Mouse (Mus musculus): Measurements from ENCODE around the gene Erp29. TPM values are rescaled to one million over a fixed set of nuclear protein-coding genes. Genes with fewer than 3 reads are reported as not detected.

Erp29 gene
- polyA plus RNA-seq, 1 experiment from 2014 or later, result 175 TPM

- Histone ChIP-seq H3K27ac (replicated peaks) (no peak overlapping the region), H3K9me3 (replicated peaks) (no peaks in the 10 kb centered on the region), H3K36me3 (peaks cover 63% of the 10 kb centered on the region), H3K4me2 (replicated peaks) (no peak overlapping the region), H3K27me3 (no peaks in the 10 kb centered on the region), H3K4me3 (replicated peaks) (no peak overlapping the region), H3K4me1 (peaks cover 23% of the 10 kb centered on the region), H3K9ac (no peak overlapping the region)
- ATAC-seq (ENCODE audit: insufficient number of reproducible peaks, low FRiP score, low TSS enrichment, low read depth), result no peak
- 88% methylated on average over 3 of the region's 3 CpGs for WGBS
These were observed 3.9 kb downstream of the Erp29 start for GRCm38 (mm10) chr5:121448450-121448849.

- 88% methylated on average over 5 of the region's 5 CpGs for whole genome bisulfite sequencing
- ATAC-seq (ENCODE audit: insufficient number of reproducible peaks, low FRiP score, low TSS enrichment, low read depth), result no peak
- H3K36me3 ChIP-seq, result peaks cover 90% of the 10 kb centered on the region
- no peak overlapping the region for H3K4me3 ChIP-seq (replicated peaks)
- no peak overlapping the region for H3K9ac ChIP-seq
- H3K4me1 ChIP-seq, result 0 out of 2 replicates have a peak, but pooled peaks cover 6% of the 10 kb centered on the region
- no peaks in the 10 kb centered on the region for H3K27me3 ChIP-seq
- H3K9me3 ChIP-seq (replicated peaks), result no peaks in the 10 kb centered on the region
- H3K4me2 ChIP-seq (replicated peaks), result no peak overlapping the region
- H3K27ac ChIP-seq (replicated peaks), result no peak overlapping the region
These were observed 7.4 kb downstream of the Erp29 start for GRCm38 (mm10) chr5:121444870-121445269.

- H3K9me3 ChIP-seq (replicated peaks), result no peaks in the 10 kb centered on the region
- no peak for ATAC-seq (ENCODE audit: insufficient number of reproducible peaks, low FRiP score, low TSS enrichment, low read depth)
These were observed 8.8 kb downstream of the Erp29 start for GRCm38 (mm10) chr5:121443548-121443947.

DNA sequence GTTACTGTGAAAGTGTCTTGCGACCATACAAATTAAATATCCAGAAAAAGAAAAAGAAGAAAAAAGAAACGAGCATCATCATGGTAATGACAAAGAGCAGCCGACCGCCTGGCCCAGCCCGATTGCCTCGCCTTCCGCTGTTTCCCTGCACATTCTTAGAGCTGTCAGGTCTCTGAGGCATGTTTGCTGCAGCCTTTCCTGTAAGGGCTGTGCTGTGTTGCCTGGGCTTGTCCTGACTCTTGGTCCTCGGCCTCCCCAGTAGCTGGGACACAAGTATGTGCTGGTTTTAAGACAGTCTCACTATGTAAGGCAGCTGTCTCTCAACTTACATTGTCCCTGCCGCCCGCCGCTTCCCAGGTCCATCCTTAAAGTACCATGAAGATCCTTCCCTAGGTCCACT lies 13.6 kb downstream of the Erp29 start:
- H3K27me3 ChIP-seq, result no peaks in the 10 kb centered on the region
- no peak overlapping the region for H3K4me2 ChIP-seq (replicated peaks)
- WGBS, result 77% methylated on average over 11 of the region's 11 CpGs
- no peak overlapping the region for H3K9ac ChIP-seq
- no peaks in the 10 kb centered on the region for H3K4me1 ChIP-seq
- no peaks in the 10 kb centered on the region for H3K9me3 ChIP-seq (replicated peaks)
- H3K4me3 ChIP-seq (replicated peaks), result no peak overlapping the region
- no peak for ATAC-seq (ENCODE audit: insufficient number of reproducible peaks, low FRiP score, low TSS enrichment, low read depth)
- H3K27ac ChIP-seq (replicated peaks), result no peak overlapping the region
- H3K36me3 ChIP-seq, result peaks cover 86% of the 10 kb centered on the region

More at GRCm38 (mm10) chr5:121443548-121443947, 8.8 kb downstream of the Erp29 start:
- H3K4me2 ChIP-seq (replicated peaks), result no peak overlapping the region
- H3K36me3 ChIP-seq, result peaks cover 91% of the 10 kb centered on the region
- no peak overlapping the region for H3K9ac ChIP-seq
- H3K4me3 ChIP-seq (replicated peaks), result no peak overlapping the region
- WGBS, result 90% methylated on average over 3 of the region's 3 CpGs
- no peaks in the 10 kb centered on the region for H3K27me3 ChIP-seq
- no peak overlapping the region for H3K27ac ChIP-seq (replicated peaks)
- no peaks in the 10 kb centered on the region for H3K4me1 ChIP-seq

DNA sequence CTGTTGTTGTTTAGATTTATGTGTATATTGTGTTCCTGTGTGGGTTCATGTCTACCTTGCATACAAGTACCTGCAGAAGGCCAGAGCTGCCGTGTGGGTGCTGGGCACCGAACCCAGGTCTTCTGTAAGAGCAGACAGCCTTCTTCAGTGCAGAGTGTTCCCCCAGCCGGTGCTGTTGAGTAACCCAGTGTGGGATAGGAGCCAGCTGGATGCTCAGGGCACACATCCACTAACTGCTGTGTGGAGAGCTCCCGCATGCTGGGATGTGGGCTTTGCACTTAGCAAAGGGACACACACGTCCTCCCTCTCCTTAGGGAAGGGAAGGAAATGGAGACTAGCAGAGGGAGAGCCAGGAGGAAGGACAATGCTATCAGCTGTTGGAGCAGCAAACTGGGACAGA lies 14.2 kb downstream of the Erp29 start:
- Histone ChIP-seq H3K9me3 (replicated peaks) (no peaks in the 10 kb centered on the region), H3K27me3 (no peaks in the 10 kb centered on the region), H3K27ac (replicated peaks) (no peak overlapping the region), H3K4me3 (replicated peaks) (no peak overlapping the region), H3K4me2 (replicated peaks) (no peak overlapping the region), H3K9ac (no peak overlapping the region), H3K36me3 (peaks cover 86% of the 10 kb centered on the region), H3K4me1 (no peaks in the 10 kb centered on the region)
- 86% methylated on average over 5 of the region's 5 CpGs for WGBS
- no peak for ATAC-seq (ENCODE audit: insufficient number of reproducible peaks, low FRiP score, low TSS enrichment, low read depth)

DNA sequence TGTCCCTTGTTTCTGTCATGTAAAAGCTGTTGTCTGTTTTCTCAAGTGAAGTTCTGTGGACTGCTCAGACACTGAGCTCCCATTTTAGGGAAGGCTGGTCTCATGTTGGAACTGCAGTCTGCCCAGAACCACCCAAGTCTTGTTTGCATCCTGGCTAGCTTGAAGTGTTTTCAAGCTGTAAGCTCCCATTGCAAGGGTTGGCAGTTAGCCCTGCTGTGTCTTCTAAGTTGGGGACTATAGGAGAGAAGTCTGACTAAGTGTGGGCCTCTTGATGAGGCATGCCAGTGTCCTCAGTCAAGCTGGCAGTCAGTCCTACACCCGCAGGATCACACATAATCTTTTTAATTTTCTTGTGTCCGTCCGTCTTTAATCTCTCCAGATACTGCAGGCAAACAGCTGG lies 23.4 kb downstream of the Erp29 start:
- Histone ChIP-seq H3K4me2 (replicated peaks) (no peak overlapping the region), H3K4me1 (no peaks in the 10 kb centered on the region), H3K27ac (replicated peaks) (no peak overlapping the region), H3K9ac (no peak overlapping the region), H3K27me3 (no peaks in the 10 kb centered on the region), H3K36me3 (peaks cover 97% of the 10 kb centered on the region), H3K4me3 (replicated peaks) (no peak overlapping the region), H3K9me3 (replicated peaks) (no peaks in the 10 kb centered on the region)
- no peak for ATAC-seq (ENCODE audit: insufficient number of reproducible peaks, low FRiP score, low TSS enrichment, low read depth)
- WGBS, result 80% methylated on average over 3 of the region's 3 CpGs

GRCm38 (mm10) chr5:121423297-121423696 lies 29.0 kb downstream of the Erp29 start:
- 76% methylated on average over 10 of the region's 10 CpGs for WGBS
- H3K27ac ChIP-seq (replicated peaks), result no peak overlapping the region
- no peak for ATAC-seq (ENCODE audit: insufficient number of reproducible peaks, low FRiP score, low TSS enrichment, low read depth)
- no peaks in the 10 kb centered on the region for H3K9me3 ChIP-seq (replicated peaks)
- H3K27me3 ChIP-seq, result no peaks in the 10 kb centered on the region
- H3K9ac ChIP-seq, result no peak overlapping the region
- H3K4me1 ChIP-seq, result no peaks in the 10 kb centered on the region
- peaks cover 96% of the 10 kb centered on the region for H3K36me3 ChIP-seq
- H3K4me3 ChIP-seq (replicated peaks), result no peak overlapping the region
- no peak overlapping the region for H3K4me2 ChIP-seq (replicated peaks)

DNA sequence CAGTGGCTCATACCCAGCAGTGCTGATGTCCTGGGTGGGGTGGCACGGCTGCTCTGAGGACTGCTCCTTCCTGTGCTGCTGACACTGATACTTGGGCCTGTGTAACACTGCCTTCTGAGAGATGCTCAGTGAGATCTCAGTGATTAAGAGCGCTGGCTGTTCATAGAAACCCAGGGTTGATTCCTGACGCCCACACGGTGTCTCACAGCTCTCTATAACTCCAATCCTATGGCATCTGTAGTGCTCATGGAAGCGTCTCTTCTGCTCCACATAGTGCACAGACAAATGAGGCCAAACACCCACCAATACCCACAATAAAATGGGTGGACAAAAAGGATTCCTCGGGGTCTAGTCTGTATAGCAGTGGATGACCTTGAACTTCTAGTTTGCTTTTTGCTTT lies 29.5 kb downstream of the Erp29 start:
- H3K36me3 ChIP-seq, result peaks cover 96% of the 10 kb centered on the region
- no peaks in the 10 kb centered on the region for H3K4me1 ChIP-seq
- H3K9ac ChIP-seq, result no peak overlapping the region
- no peaks in the 10 kb centered on the region for H3K27me3 ChIP-seq
- H3K27ac ChIP-seq (replicated peaks), result no peak overlapping the region
- H3K9me3 ChIP-seq (replicated peaks), result no peaks in the 10 kb centered on the region
- ATAC-seq (ENCODE audit: insufficient number of reproducible peaks, low FRiP score, low TSS enrichment, low read depth), result no peak
- H3K4me3 ChIP-seq (replicated peaks), result no peak overlapping the region
- no peak overlapping the region for H3K4me2 ChIP-seq (replicated peaks)
- WGBS, result 91% methylated on average over 6 of the region's 6 CpGs

DNA sequence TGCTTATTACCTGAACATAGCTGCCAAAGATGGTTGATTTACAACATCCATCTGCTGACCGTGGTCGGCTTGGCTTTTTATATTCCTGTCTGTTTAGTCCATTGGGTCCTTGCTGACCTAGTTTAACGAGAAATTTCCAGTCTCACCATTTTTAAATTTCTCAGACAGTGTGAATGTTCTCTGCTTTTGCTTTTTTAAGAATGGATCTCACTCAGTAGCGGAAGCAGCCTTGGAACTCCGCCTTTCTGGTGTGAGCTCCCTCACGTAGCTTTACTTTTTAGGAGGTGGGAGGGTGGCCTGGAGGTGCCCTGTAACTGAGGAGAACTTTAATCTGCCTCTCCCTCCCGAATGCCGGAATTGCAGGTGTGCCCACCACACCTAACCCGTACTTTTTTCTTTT lies 31.6 kb downstream of the Erp29 start:
- Histone ChIP-seq H3K27me3 (no peaks in the 10 kb centered on the region), H3K36me3 (peaks cover 96% of the 10 kb centered on the region), H3K4me2 (replicated peaks) (no peak overlapping the region), H3K4me3 (replicated peaks) (no peak overlapping the region), H3K9ac (no peak overlapping the region), H3K27ac (replicated peaks) (no peak overlapping the region), H3K9me3 (replicated peaks) (no peaks in the 10 kb centered on the region), H3K4me1 (no peaks in the 10 kb centered on the region)
- 91% methylated on average over 9 of the region's 9 CpGs for WGBS
- no peak for ATAC-seq (ENCODE audit: insufficient number of reproducible peaks, low FRiP score, low TSS enrichment, low read depth)

DNA sequence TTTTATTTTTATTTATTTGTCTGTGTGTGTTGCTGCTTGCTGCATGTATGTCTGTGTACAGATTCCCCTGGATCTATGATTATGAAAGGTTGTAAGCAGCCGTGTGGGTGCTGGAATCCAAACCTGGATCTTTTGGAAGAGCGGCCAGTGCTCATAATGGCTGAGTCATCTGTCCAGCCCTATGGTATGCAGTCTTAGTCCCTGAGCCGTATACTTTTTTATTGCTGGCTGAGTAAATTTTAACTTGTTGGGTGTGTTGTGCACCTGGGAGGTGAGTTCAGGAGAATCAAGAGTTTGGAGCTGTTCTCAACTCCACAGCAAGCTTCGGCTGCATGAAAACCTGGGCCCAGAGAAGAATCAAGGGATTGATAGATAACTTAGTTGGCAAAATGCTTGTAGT lies 41.3 kb downstream of the Erp29 start:
- H3K9ac ChIP-seq, result no peak overlapping the region
- ATAC-seq (ENCODE audit: insufficient number of reproducible peaks, low FRiP score, low TSS enrichment, low read depth), result no peak
- no peaks in the 10 kb centered on the region for H3K4me1 ChIP-seq
- no peak overlapping the region for H3K4me2 ChIP-seq (replicated peaks)
- H3K27me3 ChIP-seq, result no peaks in the 10 kb centered on the region
- no peak overlapping the region for H3K4me3 ChIP-seq (replicated peaks)
- peaks cover 81% of the 10 kb centered on the region for H3K36me3 ChIP-seq
- no peaks in the 10 kb centered on the region for H3K9me3 ChIP-seq (replicated peaks)
- WGBS, result 88% methylated on average over 4 of the region's 4 CpGs
- H3K27ac ChIP-seq (replicated peaks), result no peak overlapping the region

DNA sequence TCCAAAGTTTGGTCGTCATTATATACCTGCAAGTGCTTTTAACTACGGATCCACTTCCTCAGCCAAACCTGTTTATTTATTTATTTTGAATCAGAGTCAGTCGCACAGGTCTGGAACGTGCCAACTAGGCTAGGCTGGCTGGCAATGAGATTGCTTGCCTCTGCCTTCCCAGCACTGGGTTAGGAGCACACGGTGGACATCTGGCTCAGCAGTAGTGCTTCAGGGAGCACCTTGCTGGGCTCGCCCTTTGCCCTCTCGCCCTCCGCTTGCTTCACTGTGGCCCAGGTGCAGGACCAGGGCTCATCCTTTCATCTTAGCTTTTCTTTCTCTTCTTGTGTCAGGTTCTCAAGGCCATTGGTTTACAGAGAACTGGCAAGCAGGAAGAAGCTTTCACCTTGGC lies 44.5 kb downstream of the Erp29 start:
- Histone ChIP-seq H3K36me3 (peaks cover 54% of the 10 kb centered on the region), H3K9ac (no peak overlapping the region)
- no peak for ATAC-seq (ENCODE audit: insufficient number of reproducible peaks, low FRiP score, low TSS enrichment, low read depth)

GRCm38 (mm10) chr5:121400849-121401248 lies 51.5 kb downstream of the Erp29 start:
- Histone ChIP-seq H3K4me3 (replicated peaks) (no peak overlapping the region), H3K4me1 (peaks cover 17% of the 10 kb centered on the region), H3K9me3 (replicated peaks) (no peaks in the 10 kb centered on the region), H3K27me3 (no peaks in the 10 kb centered on the region), H3K27ac (replicated peaks) (no peak overlapping the region), H3K36me3 (peaks cover 13% of the 10 kb centered on the region), H3K9ac (no peak overlapping the region), H3K4me2 (replicated peaks) (no peak overlapping the region)
- no peak for ATAC-seq (ENCODE audit: insufficient number of reproducible peaks, low FRiP score, low TSS enrichment, low read depth)
- WGBS, result 87% methylated on average over 5 of the region's 5 CpGs

More for the DNA sequence above, 44.5 kb downstream of the Erp29 start:
- no peaks in the 10 kb centered on the region for H3K4me1 ChIP-seq
- WGBS, result 86% methylated on average over 8 of the region's 8 CpGs
- no peaks in the 10 kb centered on the region for H3K9me3 ChIP-seq (replicated peaks)
- no peak overlapping the region for H3K4me3 ChIP-seq (replicated peaks)
- H3K27ac ChIP-seq (replicated peaks), result no peak overlapping the region
- no peak overlapping the region for H3K4me2 ChIP-seq (replicated peaks)
- no peaks in the 10 kb centered on the region for H3K27me3 ChIP-seq

Measured in embryonic facial prominence, embryonic 15.5 days (tissue).